Mouse (Mus musculus): ENCODE measurements around the gene Nrxn1. TPM values are rescaled to one million over a fixed set of nuclear protein-coding genes. Genes with fewer than 3 reads are reported as not detected.

Gene Nrxn1
- polyA plus RNA-seq (2014; fragmentation: Illumina TruSeq; extraction: RNeasy Lipid Tissue Mini Kit (QIAGEN cat#74804); ENCODE audit: low read depth, low replicate concordance) = 0.45 TPM

GRCm38 (mm10) chr17:91093042-91093080 is at the start of gene Nrxn1:
Gene Nrxn1 (minus strand): TSS chr17:91093071.

